Mouse (Mus musculus) fibroblast of lung, adult 2 months (primary cell): ENCODE data around the gene Tmem50a.

ENCODE experiments used
- DNase-seq: peaks from one replicate; pipeline ENCODE4 v3.0.0-alpha.2; 2011; ENCODE audit warnings: low read depth

Tmem50a gene

GRCm38 (mm10) chr4:134850551-134850950 lies 64.3 kb downstream of the Tmem50a start:
- no peak for DNase-seq
